Mouse (Mus musculus): ENCODE data around the gene Bcar1. TPM values are rescaled to one million over a fixed set of nuclear protein-coding genes. Genes with fewer than 3 reads are reported as not detected.

The Bcar1 gene
- polyA plus RNA-seq, 1 experiment = 136 TPM

- H3K79me2 ChIP-seq (ENCODE audit: control insufficient read depth, insufficient read depth) = no peaks in the 10 kb centered on the region
- no peak overlapping the region for H3ac ChIP-seq (ENCODE audit: control insufficient read depth, insufficient read length, low read depth)
- TF ChIP-seq MYOG (IDR thresholded peaks at IDR 0.05; ENCODE audit: control insufficient read depth, extremely low read depth, insufficient read length) (no peak), CEBPB (IDR thresholded peaks at IDR 0.05; ENCODE audit: low read depth) (no peak), FOSL1 (IDR thresholded peaks at IDR 0.05; ENCODE audit: insufficient read depth, low read length, poor library complexity, severe bottlenecking) (no peak), CTCF (IDR thresholded peaks at IDR 0.05; ENCODE audit: control insufficient read depth, insufficient read depth, insufficient read length) (no peak), MYOD1 (IDR thresholded peaks at IDR 0.05; ENCODE audit: control insufficient read depth, insufficient read length, low read depth) (no peak), USF1 (IDR thresholded peaks at IDR 0.05; ENCODE audit: low read depth) (no peak), MAX (IDR thresholded peaks at IDR 0.05) (no peak)
- H3K4me3 ChIP-seq (ENCODE audit: insufficient read depth, poor library complexity, severe bottlenecking) = no peak overlapping the region
- no peaks in the 10 kb centered on the region for H3K27me3 ChIP-seq (ENCODE audit: control insufficient read depth, insufficient read depth, insufficient read length)
- H3K36me3 ChIP-seq (ENCODE audit: control insufficient read depth, insufficient read depth) = peaks cover 31% of the 10 kb centered on the region
- no peaks in the 10 kb centered on the region for H3K79me3 ChIP-seq (ENCODE audit: low read depth)
Measured at GRCm38 (mm10) chr8:111773057-111773456, 29.4 kb upstream of the Bcar1 start.

GRCm38 (mm10) chr8:111772083-111772482 is 28.5 kb upstream of the Bcar1 start:
- Histone ChIP-seq H3ac (ENCODE audit: control insufficient read depth, insufficient read length, low read depth) (no peak overlapping the region), H3K79me3 (ENCODE audit: low read depth) (no peaks in the 10 kb centered on the region), H3K36me3 (ENCODE audit: control insufficient read depth, insufficient read depth) (peaks cover 34% of the 10 kb centered on the region), H3K79me2 (ENCODE audit: control insufficient read depth, insufficient read depth) (no peaks in the 10 kb centered on the region), H3K27me3 (ENCODE audit: control insufficient read depth, insufficient read depth, insufficient read length) (no peaks in the 10 kb centered on the region), H3K4me3 (ENCODE audit: insufficient read depth, poor library complexity, severe bottlenecking) (no peak overlapping the region)
- TF ChIP-seq USF1 (IDR thresholded peaks at IDR 0.05; ENCODE audit: low read depth) (no peak), CEBPB (IDR thresholded peaks at IDR 0.05; ENCODE audit: low read depth) (no peak), MAX (IDR thresholded peaks at IDR 0.05) (no peak), MYOG (IDR thresholded peaks at IDR 0.05; ENCODE audit: control insufficient read depth, extremely low read depth, insufficient read length) (no peak), FOSL1 (IDR thresholded peaks at IDR 0.05; ENCODE audit: insufficient read depth, low read length, poor library complexity, severe bottlenecking) (no peak), MYOD1 (IDR thresholded peaks at IDR 0.05; ENCODE audit: control insufficient read depth, insufficient read length, low read depth) (no peak), CTCF (IDR thresholded peaks at IDR 0.05; ENCODE audit: control insufficient read depth, insufficient read depth, insufficient read length) (no peak)

GRCm38 (mm10) chr8:111771625-111772020 is 28.0 kb upstream of the Bcar1 start:
- H3K36me3 ChIP-seq (ENCODE audit: control insufficient read depth, insufficient read depth) = peaks cover 34% of the 10 kb centered on the region
- no peaks in the 10 kb centered on the region for H3K79me2 ChIP-seq (ENCODE audit: control insufficient read depth, insufficient read depth)
- no peaks in the 10 kb centered on the region for H3K27me3 ChIP-seq (ENCODE audit: control insufficient read depth, insufficient read depth, insufficient read length)
- H3K4me3 ChIP-seq (ENCODE audit: insufficient read depth, poor library complexity, severe bottlenecking) = no peak overlapping the region
- no peak for TF ChIP-seq MYOG (IDR thresholded peaks at IDR 0.05; ENCODE audit: control insufficient read depth, extremely low read depth, insufficient read length)
- TF ChIP-seq CEBPB (IDR thresholded peaks at IDR 0.05; ENCODE audit: low read depth) = no peak
- TF ChIP-seq MYOD1 (IDR thresholded peaks at IDR 0.05; ENCODE audit: control insufficient read depth, insufficient read length, low read depth) = no peak
- H3ac ChIP-seq (ENCODE audit: control insufficient read depth, insufficient read length, low read depth) = no peak overlapping the region
- H3K79me3 ChIP-seq (ENCODE audit: low read depth) = no peaks in the 10 kb centered on the region

GRCm38 (mm10) chr8:111770958-111771624 is 27.5 kb upstream of the Bcar1 start:
- H3K27me3 ChIP-seq (ENCODE audit: control insufficient read depth, insufficient read depth, insufficient read length) = no peaks in the 10 kb centered on the region
- no peak overlapping the region for H3ac ChIP-seq (ENCODE audit: control insufficient read depth, insufficient read length, low read depth)
- no peak overlapping the region for H3K4me3 ChIP-seq (ENCODE audit: insufficient read depth, poor library complexity, severe bottlenecking)
- H3K79me3 ChIP-seq (ENCODE audit: low read depth) = no peaks in the 10 kb centered on the region
- TF ChIP-seq CEBPB (IDR thresholded peaks at IDR 0.05; ENCODE audit: low read depth) (no peak), MYOG (IDR thresholded peaks at IDR 0.05; ENCODE audit: control insufficient read depth, extremely low read depth, insufficient read length) (no peak), CTCF (IDR thresholded peaks at IDR 0.05; ENCODE audit: control insufficient read depth, insufficient read depth, insufficient read length) (no peak)
- H3K79me2 ChIP-seq (ENCODE audit: control insufficient read depth, insufficient read depth) = no peaks in the 10 kb centered on the region
- H3K36me3 ChIP-seq (ENCODE audit: control insufficient read depth, insufficient read depth) = peaks cover 32% of the 10 kb centered on the region

- H3K27me3 ChIP-seq (ENCODE audit: control insufficient read depth, insufficient read depth, insufficient read length) = no peaks in the 10 kb centered on the region
- H3K79me3 ChIP-seq (ENCODE audit: low read depth) = no peaks in the 10 kb centered on the region
- peak overlapping the region; percentile 12 for H3ac ChIP-seq (ENCODE audit: control insufficient read depth, insufficient read length, low read depth)
- no peaks in the 10 kb centered on the region for H3K79me2 ChIP-seq (ENCODE audit: control insufficient read depth, insufficient read depth)
- TF ChIP-seq FOSL1 (IDR thresholded peaks at IDR 0.05; ENCODE audit: insufficient read depth, low read length, poor library complexity, severe bottlenecking) (no peak), MYOG (IDR thresholded peaks at IDR 0.05; ENCODE audit: control insufficient read depth, extremely low read depth, insufficient read length) (no peak), MAX (IDR thresholded peaks at IDR 0.05) (no peak), CTCF (IDR thresholded peaks at IDR 0.05; ENCODE audit: control insufficient read depth, insufficient read depth, insufficient read length) (no peak), USF1 (IDR thresholded peaks at IDR 0.05; ENCODE audit: low read depth) (no peak), MYOD1 (IDR thresholded peaks at IDR 0.05; ENCODE audit: control insufficient read depth, insufficient read length, low read depth) (no peak), CEBPB (IDR thresholded peaks at IDR 0.05; ENCODE audit: low read depth) (no peak)
- no peak overlapping the region for H3K4me3 ChIP-seq (ENCODE audit: insufficient read depth, poor library complexity, severe bottlenecking)
- peaks cover 29% of the 10 kb centered on the region for H3K36me3 ChIP-seq (ENCODE audit: control insufficient read depth, insufficient read depth)
Measured at GRCm38 (mm10) chr8:111769764-111770428, 26.3 kb upstream of the Bcar1 start.

- H3K4me3 ChIP-seq (ENCODE audit: insufficient read depth, poor library complexity, severe bottlenecking) = no peak overlapping the region
- H3K36me3 ChIP-seq (ENCODE audit: control insufficient read depth, insufficient read depth) = peaks cover 29% of the 10 kb centered on the region
- H3K27me3 ChIP-seq (ENCODE audit: control insufficient read depth, insufficient read depth, insufficient read length) = no peaks in the 10 kb centered on the region
- no peaks in the 10 kb centered on the region for H3K79me2 ChIP-seq (ENCODE audit: control insufficient read depth, insufficient read depth)
- TF ChIP-seq FOSL1 (IDR thresholded peaks at IDR 0.05; ENCODE audit: insufficient read depth, low read length, poor library complexity, severe bottlenecking) = no peak
- TF ChIP-seq CTCF (IDR thresholded peaks at IDR 0.05; ENCODE audit: control insufficient read depth, insufficient read depth, insufficient read length) = no peak
- TF ChIP-seq MYOG (IDR thresholded peaks at IDR 0.05; ENCODE audit: control insufficient read depth, extremely low read depth, insufficient read length) = no peak
- TF ChIP-seq MAX (IDR thresholded peaks at IDR 0.05) = no peak
- no peak for TF ChIP-seq CEBPB (IDR thresholded peaks at IDR 0.05; ENCODE audit: low read depth)
- no peak for TF ChIP-seq USF1 (IDR thresholded peaks at IDR 0.05; ENCODE audit: low read depth)
- no peak for TF ChIP-seq MYOD1 (IDR thresholded peaks at IDR 0.05; ENCODE audit: control insufficient read depth, insufficient read length, low read depth)
- no peak overlapping the region for H3ac ChIP-seq (ENCODE audit: control insufficient read depth, insufficient read length, low read depth)
- no peaks in the 10 kb centered on the region for H3K79me3 ChIP-seq (ENCODE audit: low read depth)
Measured at GRCm38 (mm10) chr8:111769296-111769695, 25.7 kb upstream of the Bcar1 start.
